8 mouse cellular contexts compared by ENCODE assay signal in genomic region chr8:109868003-109868679, GRCm38 (mm10). TPM values are rescaled to one million over a fixed set of nuclear protein-coding genes. Genes with fewer than 3 reads are reported as not detected.
DNase-seq lines count a peak whose midpoint lies in the region; ATAC-seq and TF ChIP-seq lines count a peak whose summit lies in the region.

TSS of gene Phlpp2 (plus strand) at chr8:109868542.

- peak within 1 kb of the TSS; percentile 97 for H3K27ac ChIP-seq in hindbrain, embryonic 10.5 days
- peak within 1 kb of the TSS; percentile 86 for H3K27ac ChIP-seq in lung, postnatal 0 days (ENCODE audit: low read length)

- peak; percentile 73 for TF ChIP-seq CTCF in lung, postnatal 0 days (IDR thresholded peaks at IDR 0.05)

- H3K4me2 ChIP-seq in lung, postnatal 0 days (replicated peaks; ENCODE audit: low read depth, low read length) = peak within 1 kb of the TSS; percentile 88

- no peaks in the 10 kb centered on the region for H3K27me3 ChIP-seq in hindbrain, embryonic 10.5 days (ENCODE audit: insufficient read depth, poor library complexity, severe bottlenecking)
- no peaks in the 10 kb centered on the region for H3K27me3 ChIP-seq in lung, postnatal 0 days (replicated peaks; ENCODE audit: insufficient read depth, low read length)

- H3K9ac ChIP-seq in lung, postnatal 0 days (replicated peaks; ENCODE audit: low read depth) = peak within 1 kb of the TSS; percentile 89

- H3K9me3 ChIP-seq in hindbrain, embryonic 10.5 days = no peaks in the 10 kb centered on the region
- H3K9me3 ChIP-seq in lung, postnatal 0 days (ENCODE audit: low read length) = no peaks in the 10 kb centered on the region

- no peak for TF ChIP-seq EP300 in lung, postnatal 0 days (IDR thresholded peaks at IDR 0.05)

- H3K36me3 ChIP-seq in hindbrain, embryonic 10.5 days = peaks cover 18% of the 10 kb centered on the region
- no peaks in the 10 kb centered on the region for H3K36me3 ChIP-seq in lung, postnatal 0 days (ENCODE audit: insufficient read depth, low read length)

- peak; percentile 88 for ATAC-seq in frontal cortex, adult (ENCODE audit: low TSS enrichment)
- peak; percentile 98 for ATAC-seq in lung, postnatal 0 days

- 2% methylated on average over 42 of the region's 42 CpGs for WGBS in hindbrain, embryonic 10.5 days
- WGBS in lung, postnatal 0 days = 1% methylated on average over 17 of the region's 42 CpGs

- H3K4me1 ChIP-seq in hindbrain, embryonic 10.5 days (replicated peaks) = peaks cover 22% of the 10 kb centered on the region
- H3K4me1 ChIP-seq in lung, postnatal 0 days (ENCODE audit: insufficient read depth, low read depth, low read length) = no peaks in the 10 kb centered on the region

- DNase-seq in MEL-GATA-1-ER (ENCODE audit: extremely low read depth, low read depth) = peak; percentile 60
- DNase-seq in cerebellum, adult 8-10 months = peak; percentile 94
- DNase-seq in hindbrain, embryonic 10.5 days (ENCODE audit: low spot score) = peak; percentile 95
- peak; percentile 92 for DNase-seq in layer of hippocampus, adult 9-11 months
- DNase-seq in lung, postnatal 0 days (ENCODE audit: low spot score) = peak; percentile 96
- peak; percentile 97 for DNase-seq in ovary, postnatal 14 days (ENCODE audit: low spot score)
- peak; percentile 92 for DNase-seq in thymus, postnatal 14 days

- peak within 1 kb of the TSS; percentile 96 for H3K4me3 ChIP-seq in hindbrain, embryonic 10.5 days
- H3K4me3 ChIP-seq in lung, postnatal 0 days (ENCODE audit: low read depth, low read length) = peak within 1 kb of the TSS; percentile 93

RNA-seq across cellular contexts. Expression of gene Phlpp2, which starts in this region (rescaled TPM):
- 2.0 and 2.7 TPM in 2 replicates for polyA plus RNA-seq in hindbrain, embryonic 10.5 days (2016; fragmentation: Nextera tagmentation; extraction: Ambion mirVana)
- polyA plus RNA-seq in lung, postnatal 0 days (2015; fragmentation: Nextera tagmentation; extraction: Ambion mirVana) = 1.4 and 1.5 TPM in 2 replicates

Comparison
In these comparisons a context has a peak if more than half of its experiments do, and no peak if none do; other contexts are left out.
1. Peak in every context shown above with its lines: DNase-seq, ATAC-seq, H3K4me3 ChIP-seq and H3K27ac ChIP-seq.